Mouse (Mus musculus) myocyte (in vitro differentiated cells): ENCODE data around the gene Pawr.

Experiments
- MAX ChIP-seq: IDR thresholded peaks from one replicate; pipeline ENCODE4 v1.6.1; 2011; ENCODE audit warnings: low read depth, mild to moderate bottlenecking, control low read depth
- MYOD1 ChIP-seq, 3 experiments: IDR thresholded peaks; one replicate each; pipeline ENCODE4 v1.6.1; 2011; ENCODE audit warnings: control low read depth in 2 of 3, low read depth in 2 of 3, mild to moderate bottlenecking in 2 of 3, moderate library complexity in 1 of 3; ENCODE audit not compliant: insufficient read length in 2 of 3, control insufficient read depth in 1 of 3
- MYOG ChIP-seq, 3 experiments: IDR thresholded peaks; one replicate each; pipeline ENCODE4 v1.6.1; 2011; ENCODE audit warnings: control low read depth in 2 of 3, low read depth in 2 of 3, mild to moderate bottlenecking in 2 of 3; ENCODE audit not compliant: insufficient read length in 2 of 3, control insufficient read depth in 1 of 3, insufficient read depth in 1 of 3
- POLR2A ChIP-seq: IDR thresholded peaks from one replicate; pipeline ENCODE4 v1.6.1; 2011; ENCODE audit warnings: low read depth, mild to moderate bottlenecking, control low read depth, moderate library complexity; ENCODE audit not compliant: insufficient read length
- POLR2AphosphoS2 ChIP-seq: IDR thresholded peaks from one replicate; pipeline ENCODE4 v1.6.1; 2011; ENCODE audit warnings: low read depth, control low read depth; ENCODE audit not compliant: insufficient read length
- REST ChIP-seq: IDR thresholded peaks from one replicate; pipeline ENCODE4 v1.6.1; 2011; ENCODE audit warnings: mild to moderate bottlenecking, control low read depth, moderate library complexity; ENCODE audit not compliant: insufficient read depth, insufficient read length
- TCF12 ChIP-seq: IDR thresholded peaks from one replicate; pipeline ENCODE4 v1.6.1; 2011; ENCODE audit warnings: mild to moderate bottlenecking, control low read depth; ENCODE audit not compliant: poor library complexity, insufficient read depth, severe bottlenecking
- TCF3 ChIP-seq: IDR thresholded peaks from one replicate; pipeline ENCODE4 v1.6.1; 2011; ENCODE audit warnings: low read depth, control low read depth; ENCODE audit not compliant: insufficient read length
- USF1 ChIP-seq: IDR thresholded peaks from one replicate; pipeline ENCODE4 v1.6.1; 2011; ENCODE audit warnings: low read depth, mild to moderate bottlenecking, control low read depth, moderate library complexity

DNA sequence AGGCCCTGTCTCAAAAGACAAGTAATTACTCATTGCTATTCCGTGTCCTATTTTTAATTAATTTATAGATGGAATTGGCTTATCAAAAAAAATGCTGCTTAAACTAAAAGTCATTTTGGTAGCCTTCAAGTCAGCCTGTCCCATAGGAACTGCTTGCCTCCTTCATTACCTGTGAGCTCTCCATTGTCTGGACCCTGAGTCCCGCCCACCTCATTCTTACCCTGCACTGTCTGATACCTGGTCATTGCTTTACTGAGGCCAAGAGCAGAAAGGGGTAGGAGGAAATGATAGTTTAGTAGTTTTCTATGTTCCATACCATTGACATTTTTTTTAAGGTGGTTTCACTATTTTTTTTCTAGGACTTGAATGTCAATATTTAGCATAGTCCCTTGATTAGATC, 48.5 kb upstream of the Pawr start:
- TF ChIP-seq POLR2A (no peak), REST (no peak), MYOD1 (IDR thresholded peaks at IDR 0.05; ENCODE audit: control insufficient read depth in 1 of 3, insufficient read length in 2 of 3, low read depth in 2 of 3) (no peak), USF1 (no peak), MAX (no peak), MYOG (IDR thresholded peaks at IDR 0.05; ENCODE audit: control insufficient read depth in 1 of 3, insufficient read depth in 1 of 3, insufficient read length in 2 of 3, low read depth in 2 of 3) (no peak), TCF12 (no peak), TCF3 (no peak), POLR2AphosphoS2 (no peak)
